Mouse (Mus musculus) MEL (cell line): Measurements from ENCODE around the gene Mapkbp1.
A peak's percentile ranks its signal among the peaks of the same experiment; 100 is the strongest.

Experiments used
- CTCF ChIP-seq, 3 experiments: IDR thresholded peaks in 2 of 3; conservative IDR thresholded peaks in 1 of 3; 2 replicates each; pipeline ENCODE4 v1.5.1; 2011 to 2012; ENCODE audit warnings: low read length in 3 of 3, low read depth in 2 of 3, mild to moderate bottlenecking in 2 of 3, improper control_type of control experiment in 1 of 3, inconsistent platforms in 1 of 3, mixed read lengths in 1 of 3, moderate library complexity in 1 of 3; ENCODE audit not compliant: control insufficient read depth in 1 of 3, insufficient read depth in 1 of 3, poor library complexity in 1 of 3, severe bottlenecking in 1 of 3
- E2F4 ChIP-seq: IDR thresholded peaks from 2 replicates; pipeline ENCODE4 v1.6.1; 2011; ENCODE audit warnings: low read depth, low read length, improper control_type of control experiment, borderline replicate concordance
- EP300 ChIP-seq, 2 experiments: IDR thresholded peaks; 2 replicates each; pipeline ENCODE4 v1.6.1; 2011; ENCODE audit warnings: improper control_type of control experiment in 2 of 2, low read length in 2 of 2, low read depth in 1 of 2, mild to moderate bottlenecking in 1 of 2
- MAFK ChIP-seq: IDR thresholded peaks from 2 replicates; pipeline ENCODE4 v1.6.1; 2011; ENCODE audit warnings: low read depth, mild to moderate bottlenecking, low read length, improper control_type of control experiment, borderline replicate concordance
- MAZ ChIP-seq: IDR thresholded peaks from 2 replicates; pipeline ENCODE4 v1.6.1; 2012; ENCODE audit warnings: low read depth, mild to moderate bottlenecking, inconsistent platforms, low read length, improper control_type of control experiment
- MXI1 ChIP-seq: IDR thresholded peaks from 2 replicates; pipeline ENCODE4 v1.6.1; 2011; ENCODE audit warnings: mild to moderate bottlenecking, low read depth, low read length, improper control_type of control experiment
- MYC ChIP-seq: IDR thresholded peaks from 2 replicates; pipeline ENCODE4 v1.6.1; 2011; ENCODE audit warnings: low read depth, mild to moderate bottlenecking, low read length, improper control_type of control experiment, moderate library complexity
- NELFE ChIP-seq: IDR thresholded peaks from 2 replicates; pipeline ENCODE4 v1.6.1; 2011; ENCODE audit warnings: low read depth, low read length, improper control_type of control experiment
- POLR2A ChIP-seq, 2 experiments: IDR thresholded peaks; 2 replicates each; pipeline ENCODE4 v1.6.1; 2011 to 2012; ENCODE audit warnings: low read length in 2 of 2, mild to moderate bottlenecking in 2 of 2, control low read depth in 1 of 2, improper control_type of control experiment in 1 of 2, low read depth in 1 of 2, moderate library complexity in 1 of 2; ENCODE audit not compliant: control insufficient read depth in 1 of 2, insufficient read depth in 1 of 2, poor library complexity in 1 of 2
- POLR2AphosphoS2 ChIP-seq: IDR thresholded peaks from 2 replicates; pipeline ENCODE4 v1.6.1; 2011; ENCODE audit warnings: low read length, improper control_type of control experiment
- SIN3A ChIP-seq: IDR thresholded peaks from 2 replicates; pipeline ENCODE4 v1.6.1; 2012; ENCODE audit warnings: low read length, improper control_type of control experiment, inconsistent platforms

DNA sequence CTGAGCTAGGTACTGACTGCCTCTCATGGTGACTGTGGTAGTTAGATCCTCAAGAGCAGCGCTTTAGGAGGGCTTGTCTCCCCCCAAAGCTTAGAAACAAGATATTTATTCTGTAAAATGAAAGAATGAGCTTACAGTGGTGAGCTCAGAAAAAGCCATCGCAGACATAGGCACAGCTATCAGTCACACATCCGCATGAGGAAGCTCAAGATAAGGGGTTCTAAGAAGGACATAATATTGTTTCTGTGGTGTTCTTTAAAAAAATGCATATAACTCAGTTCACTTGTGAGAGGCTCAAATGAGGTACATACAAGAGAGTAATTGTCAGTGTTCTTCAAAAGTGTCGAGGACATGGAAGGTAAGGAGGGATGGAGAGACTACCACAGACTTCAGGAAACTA, 43.4 kb downstream of the Mapkbp1 start:
- TF ChIP-seq CTCF (IDR thresholded peaks at IDR 0.05 in 2 of 3, conservative IDR thresholded peaks at IDR 0.05 in 1 of 3; ENCODE audit: control insufficient read depth in 1 of 3, insufficient read depth in 1 of 3, low read depth in 2 of 3, low read length in 3 of 3, poor library complexity in 1 of 3, severe bottlenecking in 1 of 3) (no peak), EP300 (IDR thresholded peaks at IDR 0.05; ENCODE audit: low read depth in 1 of 2, low read length in 2 of 2) (peak; percentile 58 to 62; a peak in 2 of 4 replicates), POLR2A (IDR thresholded peaks at IDR 0.05; ENCODE audit: control insufficient read depth in 1 of 2, insufficient read depth in 1 of 2, low read depth in 1 of 2, low read length in 2 of 2, poor library complexity in 1 of 2) (no peak), SIN3A (0 out of 2 replicates have a peak, but pooled peaks have one; percentile 25), POLR2AphosphoS2 (no peak), MAZ (no peak), E2F4 (no peak), MYC (no peak), NELFE (no peak), MAFK (no peak), MXI1 (no peak)
